Mouse (Mus musculus): Measurements from ENCODE around the gene Itm2c. TPM values are rescaled to one million over a fixed set of nuclear protein-coding genes. Genes with fewer than 3 reads are reported as not detected.

Gene Itm2c
- total and polyA plus RNA-seq, 3 experiments, result 76.6 to 107 (median 96.2) TPM

- in situ Hi-C loops (cut with MboI; ENCODE audit: low pct_ligation_motif_present, low pct_unique_long_range_greater_than_20kb, low sequenced_read_pairs) (loop anchor here (5.0 kb wide), 2 partner anchors 73 to 82 kb away; no protein-coding TSS in a partner anchor), dilution Hi-C loops (cut with MboI; ENCODE audit: extremely low pct_ligation_motif_present, extremely low pct_unique_long_range_greater_than_20kb, low sequenced_read_pairs) (no loop called here)
- no peak for DNase-seq (ENCODE audit: extremely low read depth)
- no peak overlapping the region for H3K4me3 ChIP-seq (replicated peaks in 1 of 3; ENCODE audit: low read depth in 2 of 3, low read length in 2 of 3, poor library complexity in 1 of 3)
- H3K4me2 ChIP-seq (ENCODE audit: insufficient read depth, low read depth, poor library complexity, severe bottlenecking), result peak overlapping the region; percentile 41
- TF ChIP-seq NRF1 (IDR thresholded peaks at IDR 0.05; ENCODE audit: low read depth, low read length), result no peak
- TF ChIP-seq ZNF384 (IDR thresholded peaks at IDR 0.05; ENCODE audit: low read depth, low read length), result no peak
- TF ChIP-seq NELFE (IDR thresholded peaks at IDR 0.05; ENCODE audit: low read depth, low read length), result no peak
- TF ChIP-seq RAD21 (IDR thresholded peaks at IDR 0.05; ENCODE audit: low read depth, low read length), result no peak
- H3K4me1 ChIP-seq (ENCODE audit: control insufficient read depth in 1 of 2, insufficient read depth in 2 of 2), result peaks cover 16 to 75% of the 10 kb centered on the region in 2 experiments; a peak in 3 of 4 replicates
- no peaks in the 10 kb centered on the region for H3K9me3 ChIP-seq (replicated peaks; ENCODE audit: low read length)
- H3K79me2 ChIP-seq (replicated peaks; ENCODE audit: control insufficient read depth, extremely low read depth, insufficient read depth, poor library complexity, severe bottlenecking), result no peaks in the 10 kb centered on the region
- 0 out of 2 replicates have a peak overlapping the region, but pooled peaks have one; percentile 18 for H3K9ac ChIP-seq (ENCODE audit: insufficient read depth, low read depth)
- H3K36me3 ChIP-seq (replicated peaks in 1 of 2; ENCODE audit: control insufficient read depth in 1 of 2, insufficient read depth in 1 of 2, low read length in 1 of 2), result peaks cover 18 to 48% of the 10 kb centered on the region in 2 experiments
- H3K27me3 ChIP-seq (replicated peaks), result no peaks in the 10 kb centered on the region
- no peak overlapping the region for H3K27ac ChIP-seq (ENCODE audit: insufficient read depth, low read depth)
Measured at GRCm38 (mm10) chr1:85933631-85934465, 39.8 kb downstream of the Itm2c start.

DNA sequence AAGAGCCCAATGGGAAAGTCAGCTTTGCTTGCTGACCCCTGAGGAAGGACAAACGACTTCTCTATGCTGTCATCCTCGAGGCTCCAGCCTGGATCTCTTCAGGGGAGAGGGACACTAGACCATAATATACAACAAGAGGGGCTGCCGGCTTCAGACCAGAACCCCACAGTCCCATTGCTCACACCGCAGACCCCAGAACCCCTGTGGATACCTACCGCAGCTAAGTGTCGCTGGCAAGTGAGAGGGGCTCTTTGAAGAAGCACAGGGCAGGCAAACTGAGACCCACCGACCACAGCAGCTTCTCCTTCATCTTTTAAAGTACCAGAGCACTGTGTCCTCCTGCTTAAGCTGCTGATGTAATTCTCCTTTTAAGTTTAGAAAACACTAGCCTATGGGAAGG lies 40.5 kb downstream of the Itm2c start:
- Histone ChIP-seq H3K36me3 (replicated peaks in 1 of 2; ENCODE audit: control insufficient read depth in 1 of 2, insufficient read depth in 1 of 2, low read length in 1 of 2) (peaks cover 25 to 55% of the 10 kb centered on the region in 2 experiments), H3K4me3 (replicated peaks in 1 of 3; ENCODE audit: low read depth in 2 of 3, low read length in 2 of 3, poor library complexity in 1 of 3) (no peak overlapping the region), H3K9ac (ENCODE audit: insufficient read depth, low read depth) (no peak overlapping the region), H3K9me3 (replicated peaks; ENCODE audit: low read length) (no peaks in the 10 kb centered on the region), H3K79me2 (replicated peaks; ENCODE audit: control insufficient read depth, extremely low read depth, insufficient read depth, poor library complexity, severe bottlenecking) (no peaks in the 10 kb centered on the region; the same call in 1 of the 2 replicates), H3K4me2 (ENCODE audit: insufficient read depth, low read depth, poor library complexity, severe bottlenecking) (no peak overlapping the region), H3K27me3 (replicated peaks) (no peaks in the 10 kb centered on the region), H3K4me1 (ENCODE audit: control insufficient read depth in 1 of 2, insufficient read depth in 2 of 2) (peaks cover 17 to 71% of the 10 kb centered on the region in 2 experiments; a peak in 3 of 4 replicates), H3K27ac (ENCODE audit: insufficient read depth, low read depth) (no peak overlapping the region)
- TF ChIP-seq MAFK (IDR thresholded peaks at IDR 0.05; ENCODE audit: insufficient replicate concordance, low read length) (no peak), ZKSCAN1 (IDR thresholded peaks at IDR 0.05; ENCODE audit: borderline replicate concordance, low read depth, low read length) (no peak), UBTF (IDR thresholded peaks at IDR 0.05; ENCODE audit: low read depth, low read length) (no peak), USF1 (IDR thresholded peaks at IDR 0.05; ENCODE audit: low read depth, low read length) (no peak), JUND (conservative IDR thresholded peaks at IDR 0.05; ENCODE audit: low read depth, low read length) (no peak), EP300 (IDR thresholded peaks at IDR 0.05; ENCODE audit: low read length) (no peak), POLR2AphosphoS2 (IDR thresholded peaks at IDR 0.05; ENCODE audit: low read depth, low read length) (no peak), BHLHE40 (IDR thresholded peaks at IDR 0.05; ENCODE audit: low read depth, low read length) (no peak), ELF1 (IDR thresholded peaks at IDR 0.05; ENCODE audit: low read depth, low read length) (no peak), MEF2A (IDR thresholded peaks at IDR 0.05; ENCODE audit: borderline replicate concordance, low read depth, low read length) (no peak), KAT2A (IDR thresholded peaks at IDR 0.05; ENCODE audit: insufficient replicate concordance, low read length) (no peak), RCOR1 (conservative IDR thresholded peaks at IDR 0.05; ENCODE audit: low read depth, low read length) (no peak), NELFE (IDR thresholded peaks at IDR 0.05; ENCODE audit: low read depth, low read length) (no peak), POLR2A (IDR thresholded peaks at IDR 0.05; ENCODE audit: low read depth, low read length) (no peak), TCF12 (IDR thresholded peaks at IDR 0.05; ENCODE audit: low read depth, low read length) (no peak), ZC3H11A (IDR thresholded peaks at IDR 0.05; ENCODE audit: low read depth, low read length) (no peak), CHD1 (IDR thresholded peaks at IDR 0.05; ENCODE audit: low read depth, low read length) (no peak), MYC (IDR thresholded peaks at IDR 0.05; ENCODE audit: low read depth, low read length) (no peak), PAX5 (IDR thresholded peaks at IDR 0.05; ENCODE audit: low read length) (no peak)
- no peak for DNase-seq (ENCODE audit: extremely low read depth)
- in situ Hi-C loops (cut with MboI; ENCODE audit: low pct_ligation_motif_present, low pct_unique_long_range_greater_than_20kb, low sequenced_read_pairs), result loop anchor here (5.0 kb wide), 2 partner anchors 73 to 82 kb away; no protein-coding TSS in a partner anchor
- dilution Hi-C loops (cut with MboI; ENCODE audit: extremely low pct_ligation_motif_present, extremely low pct_unique_long_range_greater_than_20kb, low sequenced_read_pairs), result no loop called here

All from CH12.LX (cell line).